ENCODE assay signal across 16 mouse cellular contexts in the genomic region with DNA sequence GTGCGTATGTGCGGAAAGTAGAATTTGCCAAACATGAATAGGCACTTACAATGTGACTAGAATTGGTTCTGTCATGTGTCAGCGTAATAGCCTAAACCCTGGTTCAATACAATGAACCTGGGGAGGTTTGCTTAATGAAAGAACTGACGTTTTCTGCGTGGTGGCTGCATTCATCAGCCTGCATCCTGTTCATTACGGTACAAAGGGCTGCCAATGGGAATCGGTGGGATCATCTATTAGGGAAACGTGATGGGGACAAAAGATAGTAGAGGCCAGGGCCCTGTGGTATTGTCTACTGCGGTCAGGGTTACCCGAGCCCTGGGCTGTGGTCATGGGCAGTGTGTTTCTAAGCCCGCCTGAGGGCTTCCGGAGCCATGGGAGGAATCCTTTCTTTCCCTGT.
A peak's percentile ranks its signal among the peaks of the same experiment; 100 is the strongest.
DNase-seq lines count a peak whose midpoint lies in the region; ATAC-seq and TF ChIP-seq lines count a peak whose summit lies in the region.
"Had no signal": no experiment of that assay in that cellular context is flagged by ENCODE, and none has a peak within 500 bp of the region (broad histone marks: within the 10 kb centered on the region; RNA-seq: fewer than 3 reads in every experiment).

No protein-coding gene starts in this region.

- H3K27ac ChIP-seq in forebrain, embryonic 12.5 days = peak overlapping the region; percentile 37; the same call in 1 of the 2 replicates
- no peak overlapping the region for H3K27ac ChIP-seq in hindbrain, embryonic 16.5 days (ENCODE audit: low read depth, low read length)
- no peak overlapping the region for H3K27ac ChIP-seq in heart, embryonic 12.5 days (ENCODE audit: poor library complexity, severe bottlenecking)
- H3K27ac ChIP-seq: heart, embryonic 10.5 days had no signal

- no peak for TF ChIP-seq POLR2A in brain, embryonic 14.5 days (IDR thresholded peaks at IDR 0.05; ENCODE audit: borderline replicate concordance, extremely low read depth, insufficient read depth, insufficient read length, poor library complexity, severe bottlenecking)

- no peak overlapping the region for H3K9ac ChIP-seq in forebrain, embryonic 12.5 days
- no peak overlapping the region for H3K9ac ChIP-seq in hindbrain, embryonic 16.5 days (ENCODE audit: low read depth, low read length)
- H3K9ac ChIP-seq in heart, embryonic 12.5 days = no peak overlapping the region

- DNase-seq in brain, embryonic 14.5 days (ENCODE audit: low read depth) = peak; percentile 77
- peak; percentile 54 for DNase-seq in embryo, embryonic 11 days
- DNase-seq in adrenal gland, adult 2 months = no peak
- no peak for DNase-seq in thymus, postnatal 25 days
- DNase-seq in heart, postnatal 36 days = no peak
- DNase-seq: cerebellum, adult 11 months; cerebellum, postnatal 14 days; heart, postnatal 14 days; kidney, postnatal 4 days; lung, adult 2 months; lung, postnatal 36 days; thymus, postnatal 36 days had no signal

- no peaks in the 10 kb centered on the region for H3K36me3 ChIP-seq in forebrain, embryonic 12.5 days (replicated peaks)
- H3K36me3 ChIP-seq in hindbrain, embryonic 16.5 days (ENCODE audit: control insufficient read depth, insufficient read depth, low read length) = no peaks in the 10 kb centered on the region
- H3K36me3 ChIP-seq in heart, embryonic 12.5 days = no peaks in the 10 kb centered on the region
- H3K36me3 ChIP-seq: heart, embryonic 10.5 days had no signal

- peaks cover 15% of the 10 kb centered on the region for H3K4me1 ChIP-seq in forebrain, embryonic 12.5 days
- peaks cover 3% of the 10 kb centered on the region for H3K4me1 ChIP-seq in hindbrain, embryonic 16.5 days (ENCODE audit: control insufficient read depth, insufficient read depth, low read depth, low read length)
- H3K4me1 ChIP-seq in heart, embryonic 12.5 days (replicated peaks) = no peaks in the 10 kb centered on the region
- H3K4me1 ChIP-seq: heart, embryonic 10.5 days had no signal

- intact Hi-C loops in heart, postnatal 36 days (cut with DNase I) = no loop called here

- H3K27me3 ChIP-seq in forebrain, embryonic 12.5 days = peaks cover 37% of the 10 kb centered on the region
- no peaks in the 10 kb centered on the region for H3K27me3 ChIP-seq in hindbrain, embryonic 16.5 days (replicated peaks; ENCODE audit: control insufficient read depth, insufficient read depth, low read length)
- H3K27me3 ChIP-seq in heart, embryonic 12.5 days (replicated peaks) = no peaks in the 10 kb centered on the region

- no peak overlapping the region for H3K4me3 ChIP-seq in forebrain, embryonic 12.5 days (replicated peaks)
- H3K4me3 ChIP-seq in hindbrain, embryonic 16.5 days (ENCODE audit: low read length) = no peak overlapping the region
- no peak overlapping the region for H3K4me3 ChIP-seq in heart, embryonic 12.5 days
- H3K4me3 ChIP-seq: heart, embryonic 10.5 days had no signal

- TF ChIP-seq CTCF in brain, embryonic 14.5 days (IDR thresholded peaks at IDR 0.05; ENCODE audit: borderline replicate concordance, extremely low read depth, insufficient read depth, insufficient read length) = no peak

- no peaks in the 10 kb centered on the region for H3K9me3 ChIP-seq in forebrain, embryonic 12.5 days
- H3K9me3 ChIP-seq in hindbrain, embryonic 16.5 days (ENCODE audit: control insufficient read depth, low read length) = no peaks in the 10 kb centered on the region
- no peaks in the 10 kb centered on the region for H3K9me3 ChIP-seq in heart, embryonic 12.5 days (replicated peaks)
- H3K9me3 ChIP-seq: heart, embryonic 10.5 days had no signal

- 9% methylated on average over 12 of the region's 12 CpGs for WGBS in forebrain, embryonic 12.5 days
- WGBS in hindbrain, embryonic 16.5 days = 25% methylated on average over 12 of the region's 12 CpGs
- WGBS in heart, embryonic 12.5 days = 88% methylated on average over 12 of the region's 12 CpGs

- peak overlapping the region; percentile 33 for H3K4me2 ChIP-seq in forebrain, embryonic 12.5 days
- H3K4me2 ChIP-seq in hindbrain, embryonic 16.5 days (ENCODE audit: low read length) = 0 out of 2 replicates have a peak overlapping the region, but pooled peaks have one; percentile 1
- H3K4me2 ChIP-seq in heart, embryonic 12.5 days = no peak overlapping the region

- ATAC-seq in forebrain, embryonic 12.5 days (ENCODE audit: low FRiP score) = peak; percentile 92
- ATAC-seq in hindbrain, embryonic 16.5 days = no peak
- ATAC-seq in heart, embryonic 12.5 days (ENCODE audit: insufficient number of reproducible peaks, low FRiP score) = no peak

Comparison
In these comparisons a context has a peak if more than half of its experiments do, and no peak if none do; other contexts are left out.
1. DNase-seq: peak in brain, embryonic 14.5 days (single experiment) and embryo, embryonic 11 days (single experiment); none in adrenal gland, adult 2 months (single experiment), thymus, postnatal 25 days (single experiment) and heart, postnatal 36 days (0 of 2).